Mouse (Mus musculus): ENCODE data around the gene Tmbim1.

DNA sequence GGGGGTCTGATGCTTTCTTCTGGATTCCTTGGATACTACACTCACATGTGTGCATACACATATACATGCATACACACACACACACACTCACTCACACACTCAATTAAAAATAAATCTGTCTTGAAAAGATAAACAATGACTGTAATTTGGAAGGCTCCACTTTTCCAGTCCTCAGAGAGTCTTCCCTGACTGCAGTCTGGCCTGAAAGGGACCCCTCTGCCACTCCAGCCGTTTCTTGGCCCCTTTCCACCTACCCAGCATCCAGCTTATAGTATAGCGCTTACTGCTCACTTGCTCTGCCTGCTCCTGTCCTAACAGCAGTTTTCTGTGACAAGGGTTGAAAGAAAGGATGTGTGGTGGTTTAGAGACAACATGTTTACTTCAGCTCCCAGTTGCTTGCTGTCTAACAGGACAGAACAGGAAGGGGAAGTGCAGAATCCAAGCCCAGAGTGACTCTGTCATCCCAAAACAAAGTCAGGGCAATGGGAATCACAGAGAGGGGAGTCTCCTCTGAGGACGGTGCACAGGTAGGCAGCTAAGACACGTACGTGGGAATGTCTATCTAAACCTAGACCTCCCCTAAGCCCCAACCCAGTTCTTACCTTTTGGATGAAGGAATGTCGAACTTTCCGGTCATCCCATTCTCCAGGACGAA, 12.0 kb downstream of the Tmbim1 start:
- no peak for TF ChIP-seq CTCF (IDR thresholded peaks at IDR 0.05; ENCODE audit: insufficient read depth, low read length)
- no peak for TF ChIP-seq POLR2A (IDR thresholded peaks at IDR 0.05; ENCODE audit: borderline replicate concordance, extremely low read depth, low read depth, low read length)
